Mouse (Mus musculus) liver, adult 10 weeks (tissue): Measurements from ENCODE around the gene Gm49336. TPM values are rescaled to one million over a fixed set of nuclear protein-coding genes. Genes with fewer than 3 reads are reported as not detected.

Experiments used
- polyA plus RNA-seq: library from polyadenylated mRNA; stranded (reverse); fragments of 350-450 nt; fragmentation: Illumina TruSeq; extraction: RNeasy Lipid Tissue Mini Kit (QIAGEN cat#74804); gene quantifications from one replicate; pipeline ENCODE4 v1.2.3, GENCODE M21; 2014; ENCODE audit warnings: low read depth, low replicate concordance

The Gm49336 gene
- 27.7 TPM for polyA plus RNA-seq

GRCm38 (mm10) chr14:60251281-60252003, at the start of gene Gm49336, which contains the start of gene Nupl1:
Gm49336 (minus strand) TSS chr14:60251507.
Nupl1 (minus strand) TSS chr14:60251431.

GRCm38 (mm10) chr14:60264990-60265876, 13.9 kb upstream of the Gm49336 start, which contains the start of gene Mtmr6:
Mtmr6 (plus strand) TSS chr14:60265228.

GRCm38 (mm10) chr14:60196884-60197283, 54.4 kb downstream of the Gm49336 start, which contains the start of gene Atp8a2:
Atp8a2 (minus strand) TSS chr14:60197179.

Other genes with a start within 250 kb of the Gm49336 start
- not detected for gene Atp8a2, start 54.3 kb downstream of the Gm49336 start, polyA plus RNA-seq
- not detected for gene Nupl1, start 76 bp downstream of the Gm49336 start, polyA plus RNA-seq
- 35.5 TPM for gene Mtmr6, start 13.7 kb upstream of the Gm49336 start, polyA plus RNA-seq
- 0.13 TPM for gene Amer2, start 121.8 kb upstream of the Gm49336 start, polyA plus RNA-seq